ENCODE assay signal across 8 mouse cellular contexts in the genomic region with DNA sequence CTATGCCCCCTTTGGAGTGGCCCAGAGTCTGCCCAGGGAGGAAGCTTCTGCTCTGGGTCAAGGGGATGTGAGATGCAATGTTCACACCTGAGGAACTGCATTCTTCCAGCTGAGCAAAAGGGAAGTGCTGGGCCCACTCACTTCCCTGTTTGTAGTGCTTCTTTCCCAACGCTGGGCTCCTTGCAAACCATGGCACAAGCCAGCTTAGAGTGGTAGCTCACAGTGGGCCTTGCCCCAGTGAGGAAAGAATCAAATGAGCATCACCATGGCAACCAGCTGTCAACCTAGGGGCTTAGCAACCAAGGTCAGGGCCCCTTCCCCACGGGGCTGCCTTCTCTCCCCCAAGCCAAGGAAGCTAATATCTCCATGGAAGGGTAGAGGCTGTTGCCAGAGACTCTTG. TPM values are rescaled to one million over a fixed set of nuclear protein-coding genes. Genes with fewer than 3 reads are reported as not detected.
DNase-seq lines count a peak whose midpoint lies in the region; ATAC-seq and TF ChIP-seq lines count a peak whose summit lies in the region.

No protein-coding gene starts in this region.

- peak overlapping the region; percentile 80 for H3K27ac ChIP-seq in hindbrain, postnatal 0 days

- H3K36me3 ChIP-seq in hindbrain, postnatal 0 days (ENCODE audit: insufficient read depth, low read length): no peaks in the 10 kb centered on the region

- no peak overlapping the region for H3K9ac ChIP-seq in hindbrain, postnatal 0 days (replicated peaks; ENCODE audit: low read length)

- peak overlapping the region; percentile 50; the same call in 1 of the 2 replicates for H3K4me2 ChIP-seq in hindbrain, postnatal 0 days (ENCODE audit: low read depth, low read length)

- no peak for TF ChIP-seq CTCF in hindbrain, postnatal 0 days (IDR thresholded peaks at IDR 0.05; ENCODE audit: low read depth)

- no peak overlapping the region for H3K4me3 ChIP-seq in hindbrain, postnatal 0 days (ENCODE audit: low read length)

- peak; percentile 22 to 25 for DNase-seq in frontal cortex, postnatal 10 days (ENCODE audit: low spot score in 2 of 2)
- DNase-seq in frontal cortex, postnatal 14 days (ENCODE audit: low spot score in 2 of 2): no peak
- DNase-seq in right cerebral cortex, postnatal 4 days: peak; percentile 11
- DNase-seq in right cerebral cortex, postnatal 36 days (ENCODE audit: low spot score in 2 of 2): no peak
- DNase-seq in hindbrain, postnatal 0 days (ENCODE audit: low spot score): peak; percentile 77
- DNase-seq in lung, postnatal 4 days: peak; percentile 37 to 40
- DNase-seq in c-Kit-positive CD71-positive TER-119-positive erythroid progenitor cells, embryonic 14.5 days (ENCODE audit: low spot score): no peak
- no peak for DNase-seq in thymus, postnatal 4 days

- H3K9me3 ChIP-seq in hindbrain, postnatal 0 days (ENCODE audit: low read length): no peaks in the 10 kb centered on the region

- ATAC-seq in hindbrain, postnatal 0 days: peak; percentile 62

- WGBS in hindbrain, postnatal 0 days: 13% methylated on average over 2 of the region's 2 CpGs

- H3K27me3 ChIP-seq in hindbrain, postnatal 0 days (ENCODE audit: insufficient read depth, low read length): no peaks in the 10 kb centered on the region

- peaks cover 8% of the 10 kb centered on the region for H3K4me1 ChIP-seq in hindbrain, postnatal 0 days (ENCODE audit: insufficient read depth, low read length)

RNA-seq across cellular contexts. Expression of a gene that starts 20.2 kb away (rescaled TPM):
- total RNA-seq in hindbrain, postnatal 0 days (2014; rRNA removed): 0.21 TPM in 1 of 2 replicates, not detected in the other
- not detected in 2 replicates for polyA plus RNA-seq in hindbrain, postnatal 0 days (2015; fragmentation: Nextera tagmentation; extraction: Ambion mirVana)

RNA-seq across cellular contexts. Expression of a gene that starts 45.7 kb away (rescaled TPM):
- not detected in 2 replicates for total RNA-seq in hindbrain, postnatal 0 days (2014; rRNA removed)
- 0.58 and 0.68 TPM in 2 replicates for polyA plus RNA-seq in hindbrain, postnatal 0 days (2015; fragmentation: Nextera tagmentation; extraction: Ambion mirVana)

RNA-seq across cellular contexts. Expression of a gene that starts 53.7 kb away (rescaled TPM):
- not detected in 2 replicates for total RNA-seq in hindbrain, postnatal 0 days (2014; rRNA removed)
- not detected in 2 replicates for polyA plus RNA-seq in hindbrain, postnatal 0 days (2015; fragmentation: Nextera tagmentation; extraction: Ambion mirVana)

Comparison
In these comparisons a context has a peak if more than half of its experiments do, and no peak if none do; other contexts are left out.
1. DNase-seq: peak in frontal cortex, postnatal 10 days (2 of 2), right cerebral cortex, postnatal 4 days (single experiment), hindbrain, postnatal 0 days (single experiment) and lung, postnatal 4 days (2 of 2); none in frontal cortex, postnatal 14 days (0 of 2), right cerebral cortex, postnatal 36 days (0 of 2), c-Kit-positive CD71-positive TER-119-positive erythroid progenitor cells, embryonic 14.5 days (single experiment) and thymus, postnatal 4 days (single experiment).